Mouse (Mus musculus) ES-E14 (cell line): ENCODE data around the gene Slc16a9. TPM values are rescaled to one million over a fixed set of nuclear protein-coding genes. Genes with fewer than 3 reads are reported as not detected.

ENCODE experiments used
- DNase-seq: peaks from one replicate; pipeline ENCODE4 v3.0.0-alpha.2; 2013; ENCODE audit warnings: low read depth, low spot score
- H3K27ac ChIP-seq: 2 replicates; pipeline ENCODE4 v1.5.1; 2012; ENCODE audit warnings: low read depth, mild to moderate bottlenecking, low read length, moderate library complexity, mixed read lengths; ENCODE audit not compliant: poor library complexity, insufficient read depth, severe bottlenecking
- H3K36me3 ChIP-seq: 2 replicates; pipeline ENCODE4 v1.6.1; 2012; ENCODE audit warnings: mild to moderate bottlenecking, low read length, moderate library complexity, mixed read lengths; ENCODE audit not compliant: control insufficient read depth, poor library complexity, insufficient read depth, severe bottlenecking
- H3K4me1 ChIP-seq, 2 experiments: fragments of 150-350 bp in 1 of 2; sonication (generic) in 1 of 2; 2 replicates each; pipeline ENCODE4 v1.6.1; 2012; ENCODE audit warnings: low read length in 2 of 2, mild to moderate bottlenecking in 1 of 2, mixed read lengths in 1 of 2; ENCODE audit not compliant: control insufficient read depth in 2 of 2, insufficient read depth in 2 of 2, poor library complexity in 1 of 2
- H3K4me3 ChIP-seq, 2 experiments: fragments of 150-350 bp in 1 of 2; sonication (generic) in 1 of 2; 2 replicates each; pipeline ENCODE4 v1.5.1; 2012; ENCODE audit warnings: low read length in 2 of 2, low read depth in 1 of 2, mild to moderate bottlenecking in 1 of 2, mixed read lengths in 1 of 2; ENCODE audit not compliant: insufficient read depth in 1 of 2, poor library complexity in 1 of 2, severe bottlenecking in 1 of 2
- H3K9ac ChIP-seq: 2 replicates; pipeline ENCODE4 v1.6.1; 2012; ENCODE audit warnings: low read depth, mild to moderate bottlenecking, low read length, mixed read lengths; ENCODE audit not compliant: poor library complexity, insufficient read depth, severe bottlenecking
- H3K9me3 ChIP-seq: fragments of 150-350 bp; sonication (generic); 2 replicates; pipeline ENCODE4 v1.6.1; 2012; ENCODE audit warnings: low read depth, mild to moderate bottlenecking, low read length; ENCODE audit not compliant: control insufficient read depth, insufficient read depth
- CHD2 ChIP-seq: IDR thresholded peaks from 2 replicates; pipeline ENCODE4 v1.6.1; 2014; ENCODE audit warnings: mild to moderate bottlenecking, low read depth, low read length, inconsistent platforms
- HCFC1 ChIP-seq: IDR thresholded peaks from 2 replicates; pipeline ENCODE4 v1.6.1; 2012; ENCODE audit warnings: low read length, inconsistent platforms, borderline replicate concordance; ENCODE audit not compliant: insufficient read depth
- MAFK ChIP-seq: IDR thresholded peaks from 2 replicates; pipeline ENCODE4 v1.6.1; 2014; ENCODE audit warnings: mild to moderate bottlenecking, low read depth, low read length, inconsistent platforms; ENCODE audit not compliant: insufficient read depth
- ZC3H11A ChIP-seq: IDR thresholded peaks from 2 replicates; pipeline ENCODE4 v1.6.1; 2012; ENCODE audit warnings: low read depth, mild to moderate bottlenecking, inconsistent platforms, low read length, borderline replicate concordance
- ZNF384 ChIP-seq: IDR thresholded peaks from 2 replicates; pipeline ENCODE4 v1.6.1; 2012; ENCODE audit warnings: low read depth, low read length, inconsistent platforms
- in situ Hi-C, 2 experiments: fragments of 600-800 bp; cut with MboI; formaldehyde crosslinking; loops; one replicate each; pipeline ENCODE4 v1.15.1; 2025; ENCODE audit warnings: low sequenced_read_pairs in 2 of 2, inconsistent platforms in 1 of 2; ENCODE audit not compliant: unreplicated experiment in 2 of 2
- total RNA-seq: library from RNA; depleted of rRNA; stranded (reverse); fragments of 300-350 nt; gene quantifications from 2 replicates; pipeline ENCODE4 v1.2.3, GENCODE M21; 2012

Gene Slc16a9
- total RNA-seq, 1 experiment = 1.3 TPM

- TF ChIP-seq ZNF384 (no peak), CHD2 (no peak), HCFC1 (no peak), ZC3H11A (no peak), MAFK (no peak)
- H3K27ac ChIP-seq = no peak overlapping the region
- in situ Hi-C loops = no loop called here
- no peak for DNase-seq
- H3K36me3 ChIP-seq = no peaks in the 10 kb centered on the region
- no peaks in the 10 kb centered on the region for H3K9me3 ChIP-seq
- H3K4me1 ChIP-seq = no peaks in the 10 kb centered on the region
- H3K9ac ChIP-seq = no peak overlapping the region
- no peak overlapping the region for H3K4me3 ChIP-seq
These were observed 20.3 kb upstream of the Slc16a9 start for GRCm38 (mm10) chr10:70224571-70224970.

- no peak overlapping the region for H3K9ac ChIP-seq
- H3K9me3 ChIP-seq = no peaks in the 10 kb centered on the region
- H3K4me1 ChIP-seq = no peaks in the 10 kb centered on the region
- no peaks in the 10 kb centered on the region for H3K36me3 ChIP-seq
- H3K4me3 ChIP-seq = no peak overlapping the region
- in situ Hi-C loops = no loop called here
- no peak overlapping the region for H3K27ac ChIP-seq
- TF ChIP-seq HCFC1 (no peak), ZNF384 (no peak)
- DNase-seq = no peak
These were observed 19.1 kb upstream of the Slc16a9 start for GRCm38 (mm10) chr10:70225760-70226159.

- Histone ChIP-seq H3K9me3 (no peaks in the 10 kb centered on the region), H3K36me3 (no peaks in the 10 kb centered on the region), H3K27ac (no peak overlapping the region), H3K4me3 (no peak overlapping the region), H3K4me1 (no peaks in the 10 kb centered on the region), H3K9ac (no peak overlapping the region)
- no peak for DNase-seq
- TF ChIP-seq MAFK = no peak
- TF ChIP-seq HCFC1 = no peak
- TF ChIP-seq ZC3H11A = no peak
- no peak for TF ChIP-seq CHD2
- TF ChIP-seq ZNF384 = no peak
- in situ Hi-C loops = no loop called here
These were observed 18.3 kb upstream of the Slc16a9 start for GRCm38 (mm10) chr10:70226608-70227007.

- DNase-seq = no peak
- Histone ChIP-seq H3K4me1 (no peaks in the 10 kb centered on the region), H3K27ac (no peak overlapping the region), H3K4me3 (no peak overlapping the region), H3K36me3 (no peaks in the 10 kb centered on the region), H3K9ac (no peak overlapping the region), H3K9me3 (no peaks in the 10 kb centered on the region)
- TF ChIP-seq CHD2 = no peak
- TF ChIP-seq ZC3H11A = no peak
- TF ChIP-seq ZNF384 = no peak
- no peak for TF ChIP-seq MAFK
- TF ChIP-seq HCFC1 = no peak
- in situ Hi-C loops = no loop called here
These were observed 14.5 kb upstream of the Slc16a9 start for GRCm38 (mm10) chr10:70230352-70230751.

- TF ChIP-seq ZNF384 = no peak
- no peak for TF ChIP-seq HCFC1
- TF ChIP-seq MAFK = no peak
- H3K4me3 ChIP-seq = no peak overlapping the region
- H3K36me3 ChIP-seq = no peaks in the 10 kb centered on the region
- no peaks in the 10 kb centered on the region for H3K9me3 ChIP-seq
- H3K9ac ChIP-seq = no peak overlapping the region
- no peak for DNase-seq
- in situ Hi-C loops = no loop called here
- H3K27ac ChIP-seq = no peak overlapping the region
- H3K4me1 ChIP-seq = peaks cover 0 to 3% of the 10 kb centered on the region in 2 experiments; a peak in 1 of 4 replicates
These were observed 7.0 kb upstream of the Slc16a9 start for GRCm38 (mm10) chr10:70237936-70238335.
